Mouse (Mus musculus): ENCODE results near the gene Rorc. TPM values are rescaled to one million over a fixed set of nuclear protein-coding genes. Genes with fewer than 3 reads are reported as not detected.

The Rorc gene
- polyA plus RNA-seq, 1 experiment from 2014 or later: 4.7 TPM

DNA sequence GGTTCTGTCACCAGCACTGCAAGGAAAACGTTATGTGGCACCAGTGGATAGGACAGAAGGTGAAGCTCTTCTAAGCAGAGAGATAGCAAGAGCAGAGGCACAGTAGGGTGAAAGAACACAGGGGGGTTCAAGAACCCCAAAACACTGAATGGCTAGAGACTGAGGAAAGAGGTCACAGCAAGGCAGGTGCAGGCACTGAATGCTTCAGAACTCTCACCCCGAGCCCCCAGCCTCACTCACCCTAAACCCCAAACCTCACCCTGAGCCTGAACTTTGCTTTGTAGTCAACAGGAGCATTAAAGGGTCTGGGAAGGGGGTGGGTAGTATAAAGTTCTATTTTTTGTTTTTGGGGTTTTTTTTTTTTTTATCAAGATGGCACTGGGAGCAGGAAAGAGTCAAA lies 24.4 kb upstream of the Rorc start:
- TF ChIP-seq CTCF (IDR thresholded peaks at IDR 0.05; ENCODE audit: low read depth): no peak
- no peaks in the 10 kb centered on the region for H3K4me1 ChIP-seq (ENCODE audit: insufficient read depth)
- no peak for DNase-seq
- no peak overlapping the region for H3K27ac ChIP-seq (ENCODE audit: low read depth)
- WGBS: 64% methylated on average over 2 of the region's 2 CpGs
- H3K9ac ChIP-seq: no peak overlapping the region
- H3K9me3 ChIP-seq (ENCODE audit: low read depth, low read length): no peaks in the 10 kb centered on the region
- ATAC-seq (ENCODE audit: insufficient read depth): no peak
- no peak overlapping the region for H3K4me2 ChIP-seq
- H3K27me3 ChIP-seq (ENCODE audit: insufficient read depth, low read length): no peaks in the 10 kb centered on the region
- no peaks in the 10 kb centered on the region for H3K36me3 ChIP-seq (ENCODE audit: insufficient read depth)
- no peak overlapping the region for H3K4me3 ChIP-seq (ENCODE audit: low read depth, low read length)

- no peak overlapping the region for H3K4me2 ChIP-seq
- H3K9ac ChIP-seq: no peak overlapping the region
- no peaks in the 10 kb centered on the region for H3K36me3 ChIP-seq (ENCODE audit: insufficient read depth)
- no peak overlapping the region for H3K27ac ChIP-seq (ENCODE audit: low read depth)
- peaks cover 31% of the 10 kb centered on the region for H3K27me3 ChIP-seq (ENCODE audit: insufficient read depth, low read length)
- ATAC-seq (ENCODE audit: insufficient read depth): no peak
- no peaks in the 10 kb centered on the region for H3K9me3 ChIP-seq (ENCODE audit: low read depth, low read length)
- peak; percentile 41 for DNase-seq
- no peak overlapping the region for H3K4me3 ChIP-seq (ENCODE audit: low read depth, low read length)
- H3K4me1 ChIP-seq (ENCODE audit: insufficient read depth): peaks cover 7% of the 10 kb centered on the region; the same call in 1 of the 2 replicates
- whole genome bisulfite sequencing: 0% methylated on average over 1 of the region's 1 CpGs
- TF ChIP-seq CTCF (IDR thresholded peaks at IDR 0.05; ENCODE audit: low read depth): peak; percentile 38; the same call in 1 of the 2 replicates
Observed at GRCm38 (mm10) chr3:94360812-94361211, 11.8 kb upstream of the Rorc start.

- DNase-seq (no peak), ATAC-seq (ENCODE audit: insufficient read depth) (no peak)
- Histone ChIP-seq H3K4me1 (ENCODE audit: insufficient read depth) (peaks cover 7% of the 10 kb centered on the region; the same call in 1 of the 2 replicates), H3K9ac (peak within 1 kb of the TSS; percentile 65), H3K27ac (ENCODE audit: low read depth) (no peak within 1 kb of the TSS), H3K4me3 (ENCODE audit: low read depth, low read length) (peak within 1 kb of the TSS; percentile 55), H3K4me2 (peak within 1 kb of the TSS; percentile 92), H3K36me3 (ENCODE audit: insufficient read depth) (no peaks in the 10 kb centered on the region), H3K27me3 (ENCODE audit: insufficient read depth, low read length) (peaks cover 31% of the 10 kb centered on the region), H3K9me3 (ENCODE audit: low read depth, low read length) (no peaks in the 10 kb centered on the region)
- WGBS: 48% methylated on average over 7 of the region's 7 CpGs
- no peak for TF ChIP-seq CTCF (IDR thresholded peaks at IDR 0.05; ENCODE audit: low read depth)
Observed at GRCm38 (mm10) chr3:94362138-94362537, 10.5 kb upstream of the Rorc start, which contains the start of gene C2cd4d. Gene C2cd4d, plus strand, starts transcription at chr3:94362438.

DNA sequence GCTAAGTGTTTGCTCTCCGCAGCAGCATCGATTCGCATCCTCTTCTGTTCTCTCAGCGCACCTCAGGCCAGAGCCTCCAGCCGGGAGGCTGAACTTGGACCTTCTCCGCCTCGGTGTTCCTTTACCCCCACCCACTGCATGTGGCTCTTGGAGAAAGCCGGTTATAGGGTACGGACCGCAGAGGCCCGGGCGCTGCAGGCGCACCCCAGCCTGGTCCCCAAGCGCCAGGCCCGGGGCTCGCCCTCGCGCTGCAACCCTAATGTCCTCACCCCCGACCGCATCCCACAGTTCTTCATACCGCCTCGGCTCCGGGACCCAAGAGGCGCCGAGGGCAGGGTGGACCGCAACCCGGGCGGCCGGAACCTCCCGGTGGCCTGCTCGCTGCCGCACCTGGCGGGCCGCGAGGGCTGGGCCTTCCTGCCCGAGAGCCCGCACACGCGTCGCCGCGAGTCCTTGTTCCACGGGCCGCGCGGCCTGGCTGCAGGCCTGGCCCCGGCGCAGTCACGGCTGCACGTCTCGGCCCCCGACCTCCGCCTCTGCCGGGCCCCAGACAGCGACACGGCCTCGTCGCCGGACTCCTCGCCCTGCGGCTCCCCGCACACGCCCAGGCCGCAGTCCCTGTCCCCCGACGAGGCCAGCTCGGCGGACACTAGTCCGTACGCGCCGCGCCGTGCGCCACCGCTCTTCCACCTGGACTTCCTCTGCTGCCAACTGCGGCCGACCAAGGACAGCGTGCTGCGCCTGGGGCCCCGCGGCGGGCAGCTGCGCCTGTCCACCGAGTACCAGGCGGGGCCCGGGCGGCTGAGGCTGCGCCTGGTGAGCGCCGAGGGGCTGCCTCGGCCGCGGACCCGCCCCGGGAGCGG lies 9.1 kb upstream of the Rorc start:
- H3K4me3 ChIP-seq (ENCODE audit: low read depth, low read length): peak overlapping the region; percentile 55
- peak overlapping the region; percentile 65 for H3K9ac ChIP-seq
- peak overlapping the region; percentile 92 for H3K4me2 ChIP-seq
- ATAC-seq (ENCODE audit: insufficient read depth) (peak; percentile 62), DNase-seq (peak; percentile 59)
- no peaks in the 10 kb centered on the region for H3K9me3 ChIP-seq (ENCODE audit: low read depth, low read length)
- 5% methylated on average over 97 of the region's 97 CpGs for WGBS
- H3K27ac ChIP-seq (ENCODE audit: low read depth): no peak overlapping the region; the same call in 1 of the 2 replicates
- H3K4me1 ChIP-seq (ENCODE audit: insufficient read depth): peaks cover 7% of the 10 kb centered on the region; the same call in 1 of the 2 replicates
- no peaks in the 10 kb centered on the region for H3K36me3 ChIP-seq (ENCODE audit: insufficient read depth)
- no peak for TF ChIP-seq CTCF (IDR thresholded peaks at IDR 0.05; ENCODE audit: low read depth)
- H3K27me3 ChIP-seq (ENCODE audit: insufficient read depth, low read length): peaks cover 31% of the 10 kb centered on the region

- DNase-seq (no peak), ATAC-seq (ENCODE audit: insufficient read depth) (peak; percentile 3; the same call in 1 of the 2 replicates)
- peak overlapping the region; percentile 55 for H3K4me3 ChIP-seq (ENCODE audit: low read depth, low read length)
- no peaks in the 10 kb centered on the region for H3K9me3 ChIP-seq (ENCODE audit: low read depth, low read length)
- TF ChIP-seq CTCF (IDR thresholded peaks at IDR 0.05; ENCODE audit: low read depth): no peak
- peak overlapping the region; percentile 92 for H3K4me2 ChIP-seq
- H3K27ac ChIP-seq (ENCODE audit: low read depth): no peak overlapping the region; the same call in 1 of the 2 replicates
- H3K36me3 ChIP-seq (ENCODE audit: insufficient read depth): no peaks in the 10 kb centered on the region
- H3K9ac ChIP-seq: peak overlapping the region; percentile 65
- peaks cover 7% of the 10 kb centered on the region; the same call in 1 of the 2 replicates for H3K4me1 ChIP-seq (ENCODE audit: insufficient read depth)
- WGBS: 5% methylated on average over 22 of the region's 23 CpGs
- peaks cover 31% of the 10 kb centered on the region for H3K27me3 ChIP-seq (ENCODE audit: insufficient read depth, low read length)
Observed at GRCm38 (mm10) chr3:94364154-94364526, 8.5 kb upstream of the Rorc start.

- peak; percentile 87 for DNase-seq
- Histone ChIP-seq H3K9me3 (ENCODE audit: low read depth, low read length) (no peaks in the 10 kb centered on the region), H3K27ac (ENCODE audit: low read depth) (no peak overlapping the region), H3K27me3 (ENCODE audit: insufficient read depth, low read length) (peaks cover 31% of the 10 kb centered on the region), H3K9ac (no peak overlapping the region), H3K4me1 (ENCODE audit: insufficient read depth) (peaks cover 7% of the 10 kb centered on the region; the same call in 1 of the 2 replicates), H3K4me3 (ENCODE audit: low read depth, low read length) (no peak overlapping the region), H3K4me2 (no peak overlapping the region), H3K36me3 (ENCODE audit: insufficient read depth) (no peaks in the 10 kb centered on the region)
- 14% methylated on average over 3 of the region's 3 CpGs for WGBS
- TF ChIP-seq CTCF (IDR thresholded peaks at IDR 0.05; ENCODE audit: low read depth): peak; percentile 95
- ATAC-seq (ENCODE audit: insufficient read depth): no peak; the same call in 1 of the 2 replicates
Observed at GRCm38 (mm10) chr3:94366761-94367160, 5.8 kb upstream of the Rorc start.

DNA sequence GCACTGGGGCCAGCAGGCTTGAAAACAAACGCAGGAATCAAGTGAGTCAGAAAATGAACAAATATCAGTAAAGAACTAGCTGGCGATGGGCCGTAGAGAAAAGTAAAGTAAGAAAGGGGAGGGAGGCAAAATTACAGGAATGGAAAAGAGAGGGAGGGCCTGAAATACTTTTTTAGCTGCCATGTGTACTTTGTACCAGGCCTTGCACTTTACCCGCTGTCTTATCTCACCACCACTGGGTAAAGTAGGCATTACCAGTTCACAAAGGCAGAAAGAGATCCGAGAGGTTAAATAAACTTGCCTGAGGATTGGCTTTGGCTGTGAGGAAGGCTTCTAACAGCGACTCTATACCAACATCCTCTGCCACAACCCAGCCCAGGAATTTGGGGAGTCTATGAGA lies 5.1 kb upstream of the Rorc start:
- Histone ChIP-seq H3K4me2 (no peak overlapping the region), H3K4me1 (ENCODE audit: insufficient read depth) (peaks cover 7% of the 10 kb centered on the region; the same call in 1 of the 2 replicates), H3K36me3 (ENCODE audit: insufficient read depth) (no peaks in the 10 kb centered on the region), H3K9me3 (ENCODE audit: low read depth, low read length) (no peaks in the 10 kb centered on the region), H3K9ac (no peak overlapping the region), H3K4me3 (ENCODE audit: low read depth, low read length) (no peak overlapping the region), H3K27me3 (ENCODE audit: insufficient read depth, low read length) (peaks cover 24% of the 10 kb centered on the region), H3K27ac (ENCODE audit: low read depth) (no peak overlapping the region)
- no peak for TF ChIP-seq CTCF (IDR thresholded peaks at IDR 0.05; ENCODE audit: low read depth)
- WGBS: 64% methylated on average over 6 of the region's 6 CpGs
- DNase-seq (no peak), ATAC-seq (ENCODE audit: insufficient read depth) (no peak)

Measured in lung, embryonic 14.5 days (tissue).